Mouse (Mus musculus) mouse trophoblast stem cell (cell line): ENCODE results near the gene Atp4b.

Source experiments
- in situ Hi-C, 2 experiments: fragments of 300-500 bp; cut with MseI, MboI; formaldehyde crosslinking; loops; 2 replicates in 1 of 2; 3 replicates in 1 of 2; pipeline ENCODE4 v1.15.1; 2025

The Atp4b gene

GRCm38 (mm10) chr8:13396725-13397124 is at the start of gene Atp4b:
Gene Atp4b (minus strand): TSS chr8:13396825.
- in situ Hi-C loops = no loop called here

DNA sequence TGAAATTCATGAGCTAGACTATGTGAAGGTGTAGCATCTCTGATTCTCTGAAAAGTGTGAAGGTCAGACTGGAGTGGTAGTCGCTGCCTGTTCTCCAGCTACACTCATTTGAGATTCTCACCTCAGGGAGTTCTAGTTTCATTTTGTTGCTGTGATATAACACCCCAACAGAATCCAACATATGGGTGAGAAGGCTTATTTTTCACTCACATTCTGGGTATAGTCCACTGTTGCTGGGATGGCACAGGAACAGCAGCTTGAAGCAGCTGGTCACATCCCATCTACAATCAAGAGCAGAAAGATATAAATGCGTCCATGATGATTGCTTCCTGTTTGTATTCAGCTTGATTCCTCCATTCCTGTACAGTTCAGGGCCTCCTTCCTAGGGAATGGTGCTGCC is 45.5 kb upstream of the Atp4b start:
- in situ Hi-C loops = no loop called here

DNA sequence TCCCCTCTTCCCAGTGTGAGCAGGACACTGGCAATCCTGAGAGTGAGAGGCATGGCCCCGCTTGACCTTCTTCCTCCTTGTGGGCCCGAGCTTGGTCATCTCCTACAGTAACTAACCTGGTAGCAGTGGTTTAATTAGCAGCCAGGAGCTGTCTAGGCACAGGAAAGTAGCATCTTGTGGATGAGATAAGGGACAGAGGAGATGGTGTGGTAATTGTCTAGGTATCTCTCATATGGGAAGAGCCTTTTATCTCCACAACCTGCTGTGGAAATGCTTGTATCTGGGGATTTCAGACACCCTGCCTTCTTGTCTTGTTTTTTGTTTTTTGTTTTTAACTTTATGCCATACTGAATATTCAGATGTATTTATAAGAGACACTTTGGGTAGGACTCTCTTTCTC is 40.9 kb upstream of the Atp4b start:
- in situ Hi-C loops = no loop called here

DNA sequence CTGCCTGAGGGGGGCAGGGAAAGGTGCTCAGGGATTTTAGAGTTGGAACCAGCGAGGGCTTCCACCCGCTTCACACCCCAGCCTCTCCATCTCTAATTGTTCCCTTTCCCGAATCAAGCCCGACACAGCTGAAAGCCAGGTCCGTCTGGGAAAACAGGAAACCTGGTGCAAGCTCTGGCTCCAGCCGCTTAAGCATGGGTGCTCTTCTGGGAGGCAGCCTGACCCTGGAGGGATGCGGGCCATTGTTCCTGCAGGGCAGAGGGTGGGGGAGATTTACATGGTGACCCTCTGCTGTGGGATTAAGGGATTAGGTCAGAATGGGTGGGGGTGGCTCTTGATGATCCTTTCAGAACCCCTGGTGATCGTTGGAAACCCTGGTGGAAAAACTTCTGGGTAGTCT is 39.4 kb upstream of the Atp4b start:
- in situ Hi-C loops = no loop called here

GRCm38 (mm10) chr8:13434889-13435288 is 38.3 kb upstream of the Atp4b start, which contains the start of gene Tmem255b:
Gene Tmem255b (plus strand): TSS chr8:13435189.
- in situ Hi-C loops = no loop called here

GRCm38 (mm10) chr8:13433130-13433529 is 36.5 kb upstream of the Atp4b start:
- in situ Hi-C loops = no loop called here

- in situ Hi-C loops = no loop called here
These were observed 34.2 kb upstream of the Atp4b start for GRCm38 (mm10) chr8:13430866-13431265.

- in situ Hi-C loops = no loop called here
These were observed 33.8 kb upstream of the Atp4b start for GRCm38 (mm10) chr8:13430412-13430811.

DNA sequence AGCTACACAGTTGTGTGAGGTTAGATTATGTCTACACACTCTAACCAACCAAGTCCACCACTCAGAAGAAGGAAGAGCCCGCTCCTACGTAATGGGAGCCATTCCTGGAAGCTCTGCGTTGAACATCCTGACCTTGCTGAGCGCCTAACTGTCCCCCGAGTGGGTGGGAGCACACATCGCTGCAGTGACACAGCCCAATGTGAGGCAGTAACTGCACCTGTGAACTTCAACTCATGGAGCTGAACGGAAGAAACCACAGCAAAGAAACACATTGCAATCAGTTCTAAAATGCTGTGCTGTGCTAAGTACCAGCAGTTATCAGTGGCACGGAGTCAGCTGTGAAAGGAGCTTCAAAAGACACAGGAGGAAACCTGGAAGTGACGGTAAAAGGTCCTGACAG is 31.5 kb upstream of the Atp4b start:
- in situ Hi-C loops = no loop called here

DNA sequence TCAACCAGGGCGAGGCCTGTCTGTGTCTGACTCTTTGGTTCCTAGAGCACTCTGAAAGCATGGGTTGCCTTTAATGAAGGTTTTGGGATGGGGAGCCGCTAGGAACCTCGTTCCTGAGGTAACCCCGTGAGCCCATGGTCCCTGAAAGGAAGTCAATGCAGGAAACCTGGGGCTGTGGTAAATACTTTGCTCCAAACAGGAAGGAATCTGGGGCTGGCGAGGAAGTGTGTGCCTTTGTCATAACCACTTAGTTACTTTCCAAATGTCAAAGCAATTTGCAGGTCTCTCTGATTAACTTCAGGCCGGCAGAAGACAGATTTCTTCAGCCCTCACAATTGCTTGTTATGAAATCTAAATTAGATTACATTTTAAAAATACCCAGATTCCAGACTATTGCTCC is 30.7 kb upstream of the Atp4b start:
- in situ Hi-C loops = no loop called here

GRCm38 (mm10) chr8:13420970-13421369 is 24.3 kb upstream of the Atp4b start:
- in situ Hi-C loops = no loop called here

DNA sequence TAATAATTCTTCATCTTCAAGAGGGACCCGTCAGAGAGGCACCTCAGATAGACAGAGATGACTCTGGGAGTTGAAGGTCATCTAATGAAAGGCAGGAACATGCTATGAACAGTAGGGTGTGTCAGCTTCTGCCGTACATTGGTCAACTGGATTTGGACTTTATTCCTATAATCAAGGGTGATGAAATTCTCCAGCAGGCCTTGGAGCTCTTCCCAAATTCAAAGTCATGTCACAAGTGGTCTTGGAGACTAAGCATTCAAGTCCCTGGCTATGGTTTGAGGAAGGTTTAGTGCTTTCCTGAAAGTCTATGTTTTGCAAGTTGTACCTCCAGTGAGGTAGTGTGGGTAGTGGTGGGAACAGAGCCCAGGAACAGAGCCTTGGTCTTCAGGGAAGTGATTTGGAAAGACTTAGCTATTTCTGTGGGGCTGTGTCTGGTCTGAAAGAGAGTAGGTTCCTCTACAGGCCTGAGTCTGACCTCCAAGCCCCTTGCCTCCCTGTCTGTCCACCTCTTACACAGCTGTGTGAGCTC is 22.6 kb upstream of the Atp4b start:
- in situ Hi-C loops = no loop called here

- in situ Hi-C loops = no loop called here
These were observed 19.3 kb upstream of the Atp4b start for GRCm38 (mm10) chr8:13415879-13416278.

DNA sequence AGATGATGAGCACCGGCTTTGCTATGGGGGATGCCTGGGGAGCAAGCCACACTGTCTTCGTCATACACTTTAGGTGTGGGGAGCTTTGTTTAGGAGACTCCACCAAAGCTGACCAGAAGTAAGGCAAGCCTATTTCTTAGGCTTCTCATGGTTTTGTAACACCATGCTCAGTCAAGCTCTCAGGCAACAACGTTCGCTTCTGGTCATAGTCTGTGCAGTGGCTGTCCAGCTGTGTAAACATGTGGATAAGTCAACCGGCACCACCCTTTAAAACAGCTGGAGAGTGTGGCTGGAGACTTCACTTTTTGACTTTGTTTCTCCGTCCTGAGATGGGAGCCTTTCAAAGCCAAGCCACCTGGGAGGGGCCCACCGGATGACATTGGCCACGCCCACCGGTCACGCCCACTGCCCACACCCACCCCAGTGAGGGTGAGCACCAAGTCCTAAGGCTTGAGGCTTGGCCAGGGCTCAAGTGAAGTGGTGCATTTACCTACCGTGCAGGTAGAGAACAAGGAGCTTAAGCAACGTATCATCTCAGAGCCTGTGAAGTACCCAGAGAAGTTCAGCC is 17.3 kb upstream of the Atp4b start:
- in situ Hi-C loops = no loop called here

DNA sequence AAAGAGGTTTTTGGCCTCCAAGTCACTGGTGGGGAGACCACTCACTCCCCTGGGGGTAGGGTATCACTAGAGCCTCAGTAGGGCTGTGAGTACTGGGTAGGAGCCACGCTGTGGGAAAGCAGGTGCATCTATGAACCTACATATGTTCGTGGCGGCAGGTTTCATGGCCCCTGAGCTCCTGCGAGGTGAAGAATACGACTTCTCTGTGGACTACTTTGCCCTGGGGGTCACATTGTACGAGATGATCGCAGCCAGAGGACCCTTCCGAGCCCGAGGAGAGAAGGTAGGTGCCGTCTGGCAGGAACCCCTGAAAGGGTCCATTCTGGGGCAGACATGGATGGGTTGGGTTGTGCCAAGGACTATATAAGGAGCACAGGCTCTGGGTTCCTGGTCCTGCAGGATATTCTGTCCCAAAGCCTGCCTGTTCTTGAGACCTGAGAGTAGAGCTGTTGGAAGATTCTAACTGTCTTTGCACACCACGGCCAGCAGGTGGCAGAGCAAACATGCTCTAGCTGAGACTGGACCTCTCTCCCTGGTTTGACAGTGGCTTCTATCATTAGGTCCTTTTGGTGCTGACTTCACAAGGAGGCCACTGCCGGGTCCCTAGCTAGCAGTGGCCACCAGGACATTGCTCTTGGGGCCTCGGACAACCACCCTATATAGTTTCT is 16.4 kb upstream of the Atp4b start:
- in situ Hi-C loops = no loop called here

GRCm38 (mm10) chr8:13411597-13411996 is 15.0 kb upstream of the Atp4b start:
- in situ Hi-C loops = no loop called here

GRCm38 (mm10) chr8:13406011-13406410 is 9.4 kb upstream of the Atp4b start:
- in situ Hi-C loops = no loop called here

DNA sequence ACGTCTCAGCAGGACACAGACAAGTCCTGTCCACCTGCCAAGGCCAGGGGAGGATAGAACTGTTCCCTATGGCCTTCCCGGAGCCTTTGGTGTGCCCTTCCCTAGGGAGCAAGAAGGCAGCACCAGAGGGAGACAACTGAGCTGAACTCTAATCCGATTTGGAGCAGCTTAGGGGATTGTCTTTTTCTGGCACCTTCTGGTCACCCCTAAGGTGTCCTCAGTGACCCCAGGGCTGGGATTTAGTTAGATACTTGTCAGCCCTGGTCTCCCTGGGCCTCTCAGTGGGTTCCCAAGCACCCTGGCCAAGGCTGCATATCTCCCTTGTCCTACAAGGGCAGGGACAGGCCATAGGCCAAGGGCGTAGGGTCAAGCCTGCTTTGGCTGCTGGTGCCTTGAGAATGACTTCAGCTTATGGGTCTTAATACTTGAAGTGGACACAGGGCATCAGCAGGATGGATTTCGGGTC is 8.1 kb upstream of the Atp4b start, which contains the start of gene Grk1:
Gene Grk1 (plus strand): TSS at position 416 of the 466 bp plus-strand sequence.
- in situ Hi-C loops = no loop called here

GRCm38 (mm10) chr8:13403517-13403916 is 6.9 kb upstream of the Atp4b start:
- in situ Hi-C loops = no loop called here

DNA sequence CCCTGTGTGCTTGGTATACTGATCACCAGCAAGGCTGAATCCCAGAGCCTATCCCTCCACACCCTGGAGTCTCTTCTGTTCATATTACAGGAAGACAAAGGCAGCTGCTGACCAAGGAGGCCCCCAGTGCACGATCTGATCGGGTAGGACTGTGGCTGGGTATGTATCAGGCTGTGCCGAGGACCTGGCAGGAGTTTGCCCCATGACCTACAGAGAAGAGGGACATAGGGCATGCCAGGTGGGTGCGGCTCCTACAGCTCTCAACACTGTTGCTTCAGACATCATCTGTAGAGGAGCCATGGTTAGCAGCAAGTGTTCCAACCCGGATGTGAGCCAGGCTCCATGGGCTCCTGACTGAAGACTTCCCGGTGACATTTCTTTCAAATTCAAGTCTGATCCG is 2.8 kb downstream of the Atp4b start:
- in situ Hi-C loops = no loop called here

DNA sequence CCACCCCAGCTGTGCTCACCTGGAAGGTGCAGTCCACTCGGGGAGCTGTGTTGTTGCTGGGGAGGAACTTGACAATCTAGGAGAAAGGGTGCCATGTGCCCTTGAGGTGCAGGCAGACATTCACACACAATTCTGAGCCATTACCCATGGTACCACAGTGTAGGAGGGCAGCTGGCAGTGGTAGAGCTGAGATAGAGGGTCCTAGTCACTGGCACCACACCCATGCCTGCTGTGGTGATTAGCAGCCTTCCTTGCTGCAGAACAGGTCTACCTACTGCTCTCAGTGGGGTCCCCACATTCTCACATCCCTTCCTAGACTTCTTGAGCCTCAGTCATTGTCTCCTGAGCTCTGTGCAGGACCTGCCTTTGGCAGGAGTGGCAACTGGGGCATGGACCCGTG is 7.9 kb downstream of the Atp4b start:
- in situ Hi-C loops = no loop called here

DNA sequence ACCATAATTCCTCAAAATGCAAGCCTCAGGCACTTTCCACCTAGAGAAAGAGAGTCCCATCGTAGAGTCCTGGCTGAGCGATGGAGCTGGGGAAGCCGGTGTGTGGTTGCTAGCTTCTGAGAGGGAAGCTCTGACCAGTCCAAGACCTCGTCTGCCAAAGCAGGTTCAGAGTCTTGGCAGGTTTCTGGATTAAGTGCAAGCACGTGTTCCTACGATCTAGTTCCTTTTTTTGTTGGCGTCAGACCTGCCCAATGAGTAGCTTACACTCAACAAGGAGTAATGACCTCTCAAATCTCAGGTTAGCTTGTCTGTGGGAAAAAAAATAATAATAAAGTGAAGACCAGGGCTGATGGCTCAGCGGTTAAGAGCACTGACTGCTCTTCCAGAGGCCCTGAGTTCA is 8.9 kb downstream of the Atp4b start:
- in situ Hi-C loops = no loop called here

DNA sequence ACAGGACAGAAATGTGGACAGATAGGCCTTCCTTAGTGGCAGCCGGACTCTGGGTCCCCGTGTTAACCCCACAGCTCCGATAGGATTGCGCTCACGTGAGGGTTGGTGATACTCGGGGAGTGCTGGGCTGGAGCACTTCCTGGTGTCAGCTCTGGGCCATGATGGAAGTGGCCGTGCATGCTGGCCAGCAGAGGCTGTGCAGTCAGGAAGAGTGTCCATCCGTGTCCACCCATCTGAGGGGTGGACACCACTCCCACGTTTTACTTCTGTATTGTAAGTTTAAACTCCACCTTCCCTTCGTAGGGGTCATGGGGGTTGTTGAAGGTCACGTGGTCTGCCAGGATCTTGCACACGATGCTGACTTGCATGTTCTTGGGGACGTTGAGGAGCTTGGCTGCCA is 10.3 kb downstream of the Atp4b start:
- in situ Hi-C loops = no loop called here
